Mouse (Mus musculus) gastrocnemius, adult 8-10 months (tissue): Measurements from ENCODE around the gene Olfr1506. TPM values are rescaled to one million over a fixed set of nuclear protein-coding genes. Genes with fewer than 3 reads are reported as not detected.
"Not testable (repeated sequence)": the region's sequence is repeated elsewhere in the genome, so short reads cannot be mapped to it uniquely, and the experiment has no call there.

Experiments
- DNase-seq, 2 experiments: peaks; one replicate each; pipeline ENCODE4 v3.0.0; 2022; ENCODE audit warnings: low spot score in 2 of 2
- total RNA-seq, 4 experiments: library from RNA; stranded (reverse); gene quantifications; 2 replicates each; pipeline ENCODE4 v1.2.4; 2022

Gene Olfr1506
- total RNA-seq = not detected

- not testable (repeated sequence) for DNase-seq
Observed at GRCm38 (mm10) chr2:90224393-90224792, at the start of gene Olfr1506. TSS of gene Olfr1506 (minus strand) at chr2:90224493.

GRCm38 (mm10) chr2:90270932-90271331 is 46.6 kb upstream of the Olfr1506 start, which contains the start of gene Olfr1271:
TSS of gene Olfr1271 (minus strand) at chr2:90271032.
- no peak for DNase-seq

- DNase-seq = no peak
Observed at GRCm38 (mm10) chr2:90257492-90257891, 33.2 kb upstream of the Olfr1506 start, which contains the start of gene Olfr142. TSS of gene Olfr142 (minus strand) at chr2:90257592.

- not testable (repeated sequence) for DNase-seq
Observed at GRCm38 (mm10) chr2:90199606-90200005, 24.7 kb downstream of the Olfr1506 start.

GRCm38 (mm10) chr2:90195285-90195684 is 29.0 kb downstream of the Olfr1506 start:
- DNase-seq = not testable (repeated sequence)

- not testable (repeated sequence) for DNase-seq
Observed at GRCm38 (mm10) chr2:90194750-90195149, 29.5 kb downstream of the Olfr1506 start.

GRCm38 (mm10) chr2:90187082-90187481 is 37.2 kb downstream of the Olfr1506 start:
- not testable (repeated sequence) for DNase-seq

- DNase-seq = not testable (repeated sequence)
Observed at GRCm38 (mm10) chr2:90186082-90186481, 38.2 kb downstream of the Olfr1506 start.

Other genes with a start within 250 kb of the Olfr1506 start
- not detected for gene Olfr1261, start 233.3 kb downstream of the Olfr1506 start, total RNA-seq
- gene Olfr1262, start 224.3 kb downstream of the Olfr1506 start, total RNA-seq = not detected
- gene Olfr1263, start 212.4 kb downstream of the Olfr1506 start, total RNA-seq = not detected
- not detected for gene Olfr1264, start 198.9 kb downstream of the Olfr1506 start, total RNA-seq
- not detected for gene Olfr1265, start 189.2 kb downstream of the Olfr1506 start, total RNA-seq
- not detected for gene Olfr140, start 160.9 kb downstream of the Olfr1506 start, total RNA-seq
- not detected for gene Olfr1269, start 103.1 kb downstream of the Olfr1506 start, total RNA-seq
- not detected for gene Olfr32, start 82.2 kb downstream of the Olfr1506 start, total RNA-seq
- not detected for gene Olfr1270, start 71.4 kb downstream of the Olfr1506 start, total RNA-seq
- not detected for gene Olfr142, start 33.1 kb upstream of the Olfr1506 start, total RNA-seq
- not detected for gene Olfr1271, start 46.5 kb upstream of the Olfr1506 start, total RNA-seq
- not detected for gene Olfr1272, start 68.3 kb upstream of the Olfr1506 start, total RNA-seq
- not detected for gene Gm13769, start 97.7 kb upstream of the Olfr1506 start, total RNA-seq
- gene Olfr1274-ps, start 174.2 kb upstream of the Olfr1506 start, total RNA-seq = not detected